Mouse (Mus musculus) midbrain, embryonic 12.5 days (tissue): Measurements from ENCODE around the gene Ccdc105. TPM values are rescaled to one million over a fixed set of nuclear protein-coding genes. Genes with fewer than 3 reads are reported as not detected.

Experiments
- ATAC-seq: fragments of 200-750 bp; cut with Nextera tagmentation; 2 replicates; pipeline ENCODE4 v1.8.0; 2017; ENCODE audit warnings: low read depth, moderate TSS enrichment, moderate library complexity; ENCODE audit not compliant: low FRiP score
- H3K27ac ChIP-seq: fragments of 300-500 bp; sonication (generic); replicated peaks from 2 replicates; pipeline ENCODE4 v1.5.1; 2016; ENCODE audit warnings: mild to moderate bottlenecking
- H3K27me3 ChIP-seq: fragments of 300-500 bp; sonication (generic); 2 replicates; pipeline ENCODE4 v1.6.1; 2016; ENCODE audit warnings: mild to moderate bottlenecking
- H3K36me3 ChIP-seq: fragments of 300-500 bp; sonication (generic); 2 replicates; pipeline ENCODE4 v1.6.1; 2016
- H3K4me1 ChIP-seq: fragments of 300-500 bp; sonication (generic); 2 replicates; pipeline ENCODE4 v1.6.1; 2016
- H3K4me2 ChIP-seq: fragments of 300-500 bp; sonication (generic); replicated peaks from 2 replicates; pipeline ENCODE4 v1.6.1; 2016; ENCODE audit warnings: mild to moderate bottlenecking, moderate library complexity
- H3K4me3 ChIP-seq: fragments of 300-500 bp; sonication (generic); 2 replicates; pipeline ENCODE4 v1.5.1; 2016; ENCODE audit warnings: mild to moderate bottlenecking
- H3K9ac ChIP-seq: fragments of 300-500 bp; sonication (generic); replicated peaks from 2 replicates; pipeline ENCODE4 v1.6.1; 2016; ENCODE audit warnings: mild to moderate bottlenecking, moderate library complexity
- H3K9me3 ChIP-seq: fragments of 300-500 bp; sonication (generic); 2 replicates; pipeline ENCODE4 v1.6.1; 2016; ENCODE audit warnings: mild to moderate bottlenecking
- WGBS: fragments of 180-500 bp; shearing (Covaris S2); methylation state at CpG from one replicate; pipeline ENCODE4 v1.1.7; 2016; 5-methylcytosine and 5-hydroxymethylcytosine counted together
- polyA plus RNA-seq: library from polyadenylated mRNA; unstranded; fragments of >200 nt; fragmentation: Nextera tagmentation; extraction: Ambion mirVana; gene quantifications from 2 replicates; pipeline ENCODE4 v1.2.1, GENCODE M21; 2016

The Ccdc105 gene
- polyA plus RNA-seq, 1 experiment from 2014 or later, result 0.17 TPM

DNA sequence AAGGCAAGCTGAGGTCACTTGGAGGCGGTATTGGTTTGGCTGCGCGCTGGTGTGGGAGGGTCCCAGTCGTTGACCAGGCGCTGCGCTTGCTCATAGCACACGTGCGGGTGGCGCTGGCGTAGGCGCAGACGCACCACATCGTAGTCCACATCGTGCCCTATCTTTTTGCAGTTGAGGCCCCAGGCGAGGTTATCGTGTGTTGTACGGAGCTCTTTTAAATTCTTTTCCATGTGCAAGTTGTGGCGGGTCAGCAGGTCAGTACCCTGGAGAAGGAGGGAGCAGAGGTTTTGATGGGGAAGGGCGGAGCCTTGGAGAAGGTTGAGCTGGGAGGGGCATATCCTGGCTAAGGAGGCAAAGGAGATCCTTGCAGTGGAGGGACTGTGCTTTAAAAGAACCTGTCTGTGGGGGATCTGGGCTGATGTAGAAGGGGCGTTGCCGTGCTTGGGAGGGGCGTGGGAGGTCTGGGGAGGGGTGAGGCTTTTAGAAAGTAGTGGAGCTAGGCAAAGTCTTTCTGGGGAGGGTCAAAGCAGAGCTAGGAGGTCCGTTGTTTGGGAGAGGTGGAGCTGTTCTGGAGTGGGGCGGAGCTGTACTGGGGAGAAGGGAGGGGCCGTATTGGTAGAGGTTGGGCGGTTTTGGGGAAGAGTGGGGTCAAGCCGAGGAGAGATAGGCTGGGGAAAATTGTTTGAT, 5.7 kb downstream of the Ccdc105 start:
- ATAC-seq, result peak; percentile 79

DNA sequence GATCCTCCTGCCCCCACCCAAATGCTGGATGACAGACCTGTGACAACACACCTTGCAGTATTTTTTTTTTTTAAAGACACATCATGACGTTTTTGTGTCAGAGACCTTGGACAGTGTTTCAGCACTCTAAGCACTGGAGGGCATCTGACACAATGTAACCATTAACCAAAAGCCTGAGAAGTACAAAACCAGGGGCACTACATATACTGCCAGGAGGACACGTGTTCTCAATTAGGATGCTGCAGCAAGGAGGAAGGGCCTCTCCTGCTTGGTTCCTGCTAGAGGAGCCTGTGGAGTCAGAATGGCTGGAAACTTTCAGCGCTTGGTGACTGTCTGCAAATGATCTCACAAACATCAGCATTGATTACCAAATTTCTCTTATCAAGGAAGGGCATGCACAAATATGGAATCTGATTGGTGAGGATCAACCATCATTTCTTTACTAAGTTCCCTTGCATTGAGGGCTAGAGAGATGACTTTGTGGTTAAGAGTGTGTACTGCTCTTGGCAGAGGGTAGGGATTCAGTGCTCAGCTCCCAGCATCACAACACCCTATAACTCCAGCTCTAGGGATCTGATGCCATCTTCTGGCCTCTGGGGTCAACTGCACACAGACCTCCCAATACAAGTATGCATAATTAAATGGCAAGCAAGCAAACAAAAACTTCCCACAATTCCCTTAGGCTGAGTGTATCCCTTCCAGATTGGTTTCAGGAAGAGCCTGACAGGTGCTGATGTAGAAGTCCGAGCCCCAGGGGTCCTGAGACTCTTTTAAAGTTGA, 7.2 kb downstream of the Ccdc105 start:
- ATAC-seq, result no peak
- no peak overlapping the region for H3K4me3 ChIP-seq
- peaks cover 22% of the 10 kb centered on the region; the same call in 1 of the 2 replicates for H3K27me3 ChIP-seq
- WGBS, result 58% methylated on average over 4 of the region's 4 CpGs
- no peak overlapping the region for H3K9ac ChIP-seq
- H3K27ac ChIP-seq, result no peak overlapping the region
- no peak overlapping the region for H3K4me2 ChIP-seq
- H3K36me3 ChIP-seq, result no peaks in the 10 kb centered on the region
- H3K4me1 ChIP-seq, result no peaks in the 10 kb centered on the region
- H3K9me3 ChIP-seq, result no peaks in the 10 kb centered on the region

More for the DNA sequence above, 5.7 kb downstream of the Ccdc105 start:
- H3K4me2 ChIP-seq, result peak overlapping the region; percentile 58
- peak overlapping the region; percentile 40 for H3K4me3 ChIP-seq
- peaks cover 4% of the 10 kb centered on the region; the same call in 1 of the 2 replicates for H3K4me1 ChIP-seq
- H3K9me3 ChIP-seq, result no peaks in the 10 kb centered on the region
- no peak overlapping the region for H3K27ac ChIP-seq
- no peaks in the 10 kb centered on the region for H3K36me3 ChIP-seq
- WGBS, result 2% methylated on average over 27 of the region's 27 CpGs
- peaks cover 22% of the 10 kb centered on the region; the same call in 1 of the 2 replicates for H3K27me3 ChIP-seq
- no peak overlapping the region for H3K9ac ChIP-seq

DNA sequence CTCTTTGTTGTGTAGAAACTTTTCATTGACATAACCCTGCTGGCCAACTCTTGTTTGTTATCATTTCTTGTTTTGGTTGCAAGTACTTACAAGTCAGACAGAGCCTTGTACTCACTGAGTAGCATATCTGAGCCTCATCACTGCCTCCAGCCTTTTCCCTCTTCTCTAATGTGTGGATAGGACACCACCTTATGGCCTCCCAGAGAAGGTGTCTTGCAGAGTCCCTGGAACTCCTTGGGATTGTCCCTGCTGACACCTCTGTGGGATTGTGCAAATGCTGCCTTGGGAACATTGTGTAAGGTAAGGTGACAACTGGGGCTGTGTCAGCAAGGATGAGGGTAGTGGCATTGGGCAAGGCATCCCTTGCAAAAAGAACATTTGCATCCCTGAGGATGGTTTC, 9.1 kb downstream of the Ccdc105 start:
- Histone ChIP-seq H3K27me3 (peaks cover 14% of the 10 kb centered on the region; the same call in 1 of the 2 replicates), H3K4me2 (no peak overlapping the region), H3K9me3 (no peaks in the 10 kb centered on the region), H3K4me1 (no peaks in the 10 kb centered on the region), H3K4me3 (no peak overlapping the region), H3K9ac (no peak overlapping the region), H3K27ac (no peak overlapping the region), H3K36me3 (no peaks in the 10 kb centered on the region)
- no peak for ATAC-seq

DNA sequence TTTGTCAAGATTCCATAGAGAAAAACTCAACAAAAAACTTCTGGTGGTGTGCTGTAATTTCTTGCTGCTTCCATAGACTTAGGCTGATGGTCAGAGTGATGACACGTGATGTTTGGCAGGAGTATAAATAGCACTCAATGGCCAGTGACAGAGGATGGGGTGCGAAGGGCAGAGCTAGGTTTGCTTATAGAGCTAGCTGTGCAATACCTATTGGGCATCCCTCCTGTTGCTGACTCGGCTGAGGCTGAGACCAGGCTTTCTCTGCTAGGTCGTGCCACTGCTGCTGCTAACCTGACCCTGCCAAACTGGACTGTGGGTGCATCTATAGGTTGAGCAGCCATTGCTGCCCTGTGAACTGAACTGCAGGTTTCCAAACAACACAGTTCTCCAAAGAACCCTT, 13.0 kb downstream of the Ccdc105 start:
- H3K4me2 ChIP-seq, result no peak overlapping the region
- ATAC-seq, result no peak
- no peak overlapping the region for H3K4me3 ChIP-seq
- no peaks in the 10 kb centered on the region for H3K27me3 ChIP-seq
- no peaks in the 10 kb centered on the region for H3K4me1 ChIP-seq
- no peak overlapping the region for H3K27ac ChIP-seq
- no peaks in the 10 kb centered on the region for H3K36me3 ChIP-seq
- no peak overlapping the region for H3K9ac ChIP-seq
- H3K9me3 ChIP-seq, result no peaks in the 10 kb centered on the region
- 71% methylated on average over 4 of the region's 4 CpGs for WGBS

DNA sequence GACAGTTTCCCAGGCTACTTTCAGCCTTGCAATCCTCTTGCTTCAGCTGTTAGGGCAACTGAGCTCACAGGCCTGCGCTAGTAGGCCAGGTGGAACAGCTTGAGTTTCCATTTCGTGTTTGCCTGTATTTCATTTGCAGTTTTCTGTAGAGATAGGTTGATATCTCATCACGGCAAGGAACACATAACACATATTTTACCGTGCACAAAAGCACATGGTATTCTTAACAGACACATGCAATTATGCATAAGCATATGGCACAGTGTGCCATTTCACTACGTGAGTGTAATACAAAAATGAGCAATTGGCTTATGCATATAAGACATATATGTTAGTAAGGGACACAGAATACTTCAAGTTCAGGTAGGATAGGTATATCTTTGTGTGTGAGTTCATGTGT, 25.0 kb downstream of the Ccdc105 start:
- Histone ChIP-seq H3K4me1 (no peaks in the 10 kb centered on the region), H3K27ac (no peak overlapping the region), H3K4me2 (no peak overlapping the region), H3K36me3 (no peaks in the 10 kb centered on the region), H3K27me3 (no peaks in the 10 kb centered on the region), H3K9ac (no peak overlapping the region), H3K4me3 (no peak overlapping the region), H3K9me3 (no peaks in the 10 kb centered on the region)
- no peak for ATAC-seq
- 86% methylated on average over 5 of the region's 5 CpGs for WGBS

DNA sequence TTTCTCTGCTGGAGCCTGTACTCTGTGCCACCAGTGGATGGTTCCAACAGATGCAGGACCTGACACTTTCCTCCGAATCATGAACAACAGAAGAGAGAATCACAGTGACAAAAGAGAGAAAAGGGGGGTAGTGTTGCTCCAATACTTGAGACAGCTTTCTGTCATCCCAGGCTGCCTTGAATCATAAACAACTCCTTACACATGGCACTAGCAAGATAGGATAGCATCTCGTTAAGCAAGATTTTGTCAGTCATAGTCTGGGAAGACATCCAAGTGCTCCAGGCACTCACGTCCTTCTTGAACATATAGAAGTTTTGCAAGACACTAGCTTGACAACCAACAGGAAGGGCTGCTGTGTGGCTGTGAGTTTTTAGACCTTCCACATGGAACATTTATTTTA, 25.8 kb downstream of the Ccdc105 start:
- Histone ChIP-seq H3K4me2 (no peak overlapping the region), H3K36me3 (no peaks in the 10 kb centered on the region), H3K27me3 (no peaks in the 10 kb centered on the region), H3K9ac (no peak overlapping the region), H3K4me3 (no peak overlapping the region), H3K27ac (no peak overlapping the region), H3K4me1 (no peaks in the 10 kb centered on the region), H3K9me3 (no peaks in the 10 kb centered on the region)
- no peak for ATAC-seq
- 79% methylated on average over 3 of the region's 3 CpGs for WGBS

DNA sequence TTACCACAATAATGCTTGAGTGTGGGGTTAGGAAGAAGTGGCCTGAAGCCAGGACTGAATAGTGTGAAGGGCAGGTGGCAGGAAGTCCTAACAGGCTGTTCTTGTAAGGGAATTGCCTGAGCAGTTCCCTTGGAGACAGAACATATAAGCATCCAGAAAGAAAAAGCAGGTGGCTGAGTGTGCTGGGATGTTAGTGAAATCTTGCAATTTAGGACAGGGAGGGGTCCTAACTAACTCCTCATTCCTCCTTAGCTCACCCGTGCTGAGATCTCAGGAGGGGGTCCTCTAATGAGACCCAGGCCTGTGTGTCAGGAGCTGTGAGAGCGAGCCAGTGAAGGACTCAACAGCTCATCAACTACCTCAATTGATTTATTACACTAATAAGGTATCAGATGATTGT, 29.4 kb downstream of the Ccdc105 start:
- Histone ChIP-seq H3K27ac (no peak overlapping the region), H3K4me3 (no peak overlapping the region), H3K4me1 (no peaks in the 10 kb centered on the region), H3K36me3 (no peaks in the 10 kb centered on the region), H3K4me2 (no peak overlapping the region), H3K9me3 (no peaks in the 10 kb centered on the region), H3K27me3 (no peaks in the 10 kb centered on the region), H3K9ac (no peak overlapping the region)
- 46% methylated on average over 2 of the region's 2 CpGs for WGBS
- no peak for ATAC-seq

DNA sequence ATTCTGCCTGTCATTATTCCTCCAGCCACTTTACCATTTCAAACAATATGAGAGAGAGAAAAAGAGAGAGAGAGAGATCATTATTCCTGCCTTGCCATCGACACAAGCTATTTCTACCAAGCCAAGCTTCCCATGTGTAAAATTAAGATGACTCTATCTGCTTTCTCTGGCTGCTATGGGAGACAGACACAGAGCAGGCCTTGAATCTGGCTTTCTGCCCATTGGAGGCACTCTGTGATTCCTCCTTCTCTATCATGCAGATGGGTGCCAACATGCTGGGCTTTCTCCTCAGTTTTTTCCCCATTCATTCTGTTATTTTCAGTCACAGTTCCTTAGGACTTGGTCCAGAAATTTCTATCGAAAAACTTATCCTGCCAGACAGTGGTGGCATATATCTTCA, 30.2 kb downstream of the Ccdc105 start:
- Histone ChIP-seq H3K36me3 (no peaks in the 10 kb centered on the region), H3K9me3 (no peaks in the 10 kb centered on the region), H3K4me1 (no peaks in the 10 kb centered on the region), H3K4me3 (no peak overlapping the region), H3K27me3 (no peaks in the 10 kb centered on the region), H3K4me2 (no peak overlapping the region), H3K9ac (no peak overlapping the region), H3K27ac (no peak overlapping the region)
- WGBS, result 91% methylated on average over 2 of the region's 2 CpGs
- no peak for ATAC-seq

DNA sequence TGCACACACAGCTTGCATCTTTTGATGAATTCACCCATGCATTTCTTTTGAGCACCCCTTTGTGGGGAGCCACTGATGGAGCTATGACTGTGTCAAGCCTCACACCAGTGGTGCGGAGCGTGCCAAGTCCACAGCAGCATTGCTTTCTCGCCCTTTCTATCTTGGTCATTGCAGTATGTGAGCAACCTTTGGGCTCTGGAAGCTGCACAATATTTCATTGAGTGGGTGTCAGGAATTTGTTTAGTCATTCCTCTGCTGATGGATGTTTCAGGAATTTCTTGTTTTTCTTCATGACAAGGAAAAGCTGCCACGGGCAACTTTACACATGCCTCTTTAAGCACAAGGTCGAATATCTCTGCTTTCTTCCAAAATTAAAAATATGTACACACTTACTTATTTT, 30.8 kb downstream of the Ccdc105 start:
- H3K4me2 ChIP-seq, result no peak overlapping the region
- H3K4me3 ChIP-seq, result no peak overlapping the region
- no peaks in the 10 kb centered on the region for H3K9me3 ChIP-seq
- WGBS, result 88% methylated on average over 5 of the region's 5 CpGs
- H3K9ac ChIP-seq, result no peak overlapping the region
- H3K4me1 ChIP-seq, result no peaks in the 10 kb centered on the region
- no peaks in the 10 kb centered on the region for H3K27me3 ChIP-seq
- ATAC-seq, result no peak
- H3K36me3 ChIP-seq, result no peaks in the 10 kb centered on the region
- H3K27ac ChIP-seq, result no peak overlapping the region

DNA sequence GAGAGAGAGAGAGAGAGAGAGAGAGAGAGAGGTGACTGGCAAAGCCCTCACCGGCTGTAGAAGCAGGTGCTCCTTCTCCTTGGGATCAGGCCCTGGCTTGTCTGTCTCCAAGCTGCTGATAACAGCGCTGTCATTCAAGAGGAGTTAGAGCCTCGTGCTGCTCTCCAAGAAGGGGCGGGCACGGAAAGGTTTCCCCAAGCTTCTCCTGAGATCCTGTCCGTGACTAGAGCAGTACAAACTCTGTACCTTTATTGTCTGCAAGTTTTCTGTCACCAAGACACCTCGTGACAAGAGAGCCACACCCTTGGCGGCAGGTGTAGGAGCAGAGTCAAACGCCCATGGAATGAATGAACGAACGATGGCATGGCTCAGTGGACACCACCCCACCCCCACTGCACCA, 34.8 kb downstream of the Ccdc105 start, which contains the start of gene Casp14:
Gene Casp14 (minus strand): TSS at position 239 of the 400 bp plus-strand sequence.
- Histone ChIP-seq H3K9ac (no peak within 1 kb of the TSS), H3K4me2 (no peak within 1 kb of the TSS), H3K4me3 (no peak within 1 kb of the TSS), H3K4me1 (no peaks in the 10 kb centered on the region), H3K36me3 (no peaks in the 10 kb centered on the region), H3K27ac (no peak within 1 kb of the TSS), H3K27me3 (no peaks in the 10 kb centered on the region), H3K9me3 (no peaks in the 10 kb centered on the region)
- no peak for ATAC-seq
- WGBS, result 69% methylated on average over 11 of the region's 11 CpGs

DNA sequence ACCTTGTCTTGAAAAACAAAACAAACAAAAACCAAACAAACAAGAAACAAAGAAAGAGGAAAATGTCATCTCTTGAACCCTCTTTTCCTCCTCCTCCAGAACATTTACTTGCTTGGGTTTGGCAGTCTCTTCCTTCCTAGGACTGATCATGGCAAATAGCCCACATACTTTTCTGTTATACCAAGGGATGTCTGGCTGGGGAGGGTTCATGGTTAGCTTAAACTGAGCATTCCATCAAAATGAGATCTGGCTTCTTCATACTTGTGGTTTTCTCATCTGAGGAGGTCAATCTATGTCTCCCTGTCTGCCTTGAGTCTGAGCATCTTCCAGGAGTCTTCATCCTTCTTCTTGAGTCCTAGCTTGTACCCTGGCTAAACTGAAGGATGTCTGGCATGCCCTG, 36.6 kb downstream of the Ccdc105 start:
- no peak overlapping the region for H3K4me2 ChIP-seq
- no peak for ATAC-seq
- no peak overlapping the region for H3K9ac ChIP-seq
- no peak overlapping the region for H3K4me3 ChIP-seq
- no peak overlapping the region for H3K27ac ChIP-seq
- no peaks in the 10 kb centered on the region for H3K36me3 ChIP-seq
- no peaks in the 10 kb centered on the region for H3K4me1 ChIP-seq
- H3K9me3 ChIP-seq, result no peaks in the 10 kb centered on the region
- H3K27me3 ChIP-seq, result no peaks in the 10 kb centered on the region

DNA sequence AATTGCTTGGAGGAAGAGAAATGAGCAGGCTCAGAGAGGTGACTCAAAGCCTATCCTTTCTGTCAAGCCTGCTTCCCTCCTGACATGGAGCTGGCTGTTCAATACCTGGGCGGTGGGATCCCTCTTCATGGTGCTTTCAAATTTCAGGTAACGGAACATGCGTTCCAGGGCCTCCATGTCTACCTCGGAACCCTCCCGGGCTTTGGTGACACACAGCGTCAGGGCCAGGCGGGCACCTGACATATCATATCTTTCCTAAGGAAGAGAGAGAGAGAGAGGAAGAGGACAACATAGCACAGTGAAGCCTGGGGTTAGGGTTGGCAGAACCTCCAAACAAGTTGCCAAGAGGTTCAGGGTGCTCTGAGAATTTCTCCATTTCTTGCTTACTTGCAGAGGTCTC, 37.7 kb downstream of the Ccdc105 start:
- no peak overlapping the region for H3K9ac ChIP-seq
- no peaks in the 10 kb centered on the region for H3K4me1 ChIP-seq
- H3K4me3 ChIP-seq, result no peak overlapping the region
- no peak overlapping the region for H3K27ac ChIP-seq
- H3K27me3 ChIP-seq, result no peaks in the 10 kb centered on the region
- ATAC-seq, result no peak
- no peaks in the 10 kb centered on the region for H3K36me3 ChIP-seq
- no peak overlapping the region for H3K4me2 ChIP-seq
- no peaks in the 10 kb centered on the region for H3K9me3 ChIP-seq
- 91% methylated on average over 7 of the region's 7 CpGs for WGBS
